In genomic region chr10:17932131-17932530, GRCm38 (mm10) we compare ENCODE assay signal across 11 mouse cellular contexts. TPM values are rescaled to one million over a fixed set of nuclear protein-coding genes. Genes with fewer than 3 reads are reported as not detected.
DNase-seq lines count a peak whose midpoint lies in the region; ATAC-seq and TF ChIP-seq lines count a peak whose summit lies in the region.
"Had no signal": no experiment of that assay in that cellular context is flagged by ENCODE, and none has a peak within 500 bp of the region (broad histone marks: within the 10 kb centered on the region; RNA-seq: fewer than 3 reads in every experiment).

No protein-coding gene starts in this region.

- H3K9me3 ChIP-seq in limb, embryonic 14.5 days (ENCODE audit: control insufficient read depth, low read length), result no peaks in the 10 kb centered on the region
- no peaks in the 10 kb centered on the region for H3K9me3 ChIP-seq in limb, embryonic 10.5 days (replicated peaks)
- H3K9me3 ChIP-seq in intestine, postnatal 0 days (ENCODE audit: control insufficient read depth), result no peaks in the 10 kb centered on the region
- H3K9me3 ChIP-seq: hindbrain, embryonic 12.5 days; stomach, embryonic 15.5 days had no signal

- no peak overlapping the region for H3K9ac ChIP-seq in limb, embryonic 14.5 days (ENCODE audit: low read depth, low read length, severe bottlenecking)
- H3K9ac ChIP-seq in intestine, postnatal 0 days (ENCODE audit: low read depth, low read length), result no peak overlapping the region
- H3K9ac ChIP-seq: hindbrain, embryonic 12.5 days; stomach, embryonic 15.5 days had no signal

- peak; percentile 25 for DNase-seq in limb, embryonic 14.5 days (ENCODE audit: low spot score)
- DNase-seq in limb, embryonic 10.5 days (ENCODE audit: low spot score), result no peak
- DNase-seq in brain, embryonic 14.5 days (ENCODE audit: low read depth), result peak; percentile 38
- DNase-seq in heart, adult 9 months (ENCODE audit: low spot score in 2 of 2), result peak; percentile 56 to 62
- no peak for DNase-seq in thymus, adult 2 months
- DNase-seq: kidney, adult 8-10 months had no signal

- TF ChIP-seq CTCF in brain, embryonic 14.5 days (IDR thresholded peaks at IDR 0.05; ENCODE audit: borderline replicate concordance, extremely low read depth, insufficient read depth, insufficient read length), result no peak
- no peak for TF ChIP-seq CTCF in intestine, postnatal 0 days (IDR thresholded peaks at IDR 0.05; ENCODE audit: low read depth)
- no peak for TF ChIP-seq CTCF in thymus, adult 2 months (IDR thresholded peaks at IDR 0.05; ENCODE audit: borderline replicate concordance, control insufficient read depth, extremely low read depth, insufficient read depth, low read length, poor library complexity)

- no peak for TF ChIP-seq POLR2A in limb, embryonic 14.5 days (IDR thresholded peaks at IDR 0.05; ENCODE audit: borderline replicate concordance, extremely low read depth, insufficient read depth, insufficient read length)
- no peak for TF ChIP-seq POLR2A in brain, embryonic 14.5 days (IDR thresholded peaks at IDR 0.05; ENCODE audit: borderline replicate concordance, extremely low read depth, insufficient read depth, insufficient read length, poor library complexity, severe bottlenecking)
- no peak for TF ChIP-seq POLR2A in thymus, adult 2 months (IDR thresholded peaks at IDR 0.05; ENCODE audit: control insufficient read depth, extremely low read depth, insufficient read depth, low read length, poor library complexity)

- no peaks in the 10 kb centered on the region; the same call in 1 of the 2 replicates for H3K36me3 ChIP-seq in limb, embryonic 14.5 days (ENCODE audit: control insufficient read depth, insufficient read depth, low read length)
- no peaks in the 10 kb centered on the region for H3K36me3 ChIP-seq in limb, embryonic 10.5 days
- H3K36me3 ChIP-seq in intestine, postnatal 0 days (ENCODE audit: control insufficient read depth, insufficient read depth), result no peaks in the 10 kb centered on the region
- no peaks in the 10 kb centered on the region for H3K36me3 ChIP-seq in thymus, adult 2 months (ENCODE audit: control insufficient read depth, insufficient read depth, low read length)
- H3K36me3 ChIP-seq: hindbrain, embryonic 12.5 days; stomach, embryonic 15.5 days had no signal

- H3K27ac ChIP-seq in limb, embryonic 14.5 days (replicated peaks; ENCODE audit: low read depth, low read length), result no peak overlapping the region
- no peak overlapping the region for H3K27ac ChIP-seq in limb, embryonic 10.5 days
- no peak overlapping the region for H3K27ac ChIP-seq in intestine, postnatal 0 days (ENCODE audit: low read depth, low read length)
- no peak overlapping the region for H3K27ac ChIP-seq in thymus, adult 2 months (ENCODE audit: control insufficient read depth, insufficient read depth, low read length)
- H3K27ac ChIP-seq: hindbrain, embryonic 12.5 days; stomach, embryonic 15.5 days had no signal

- H3K4me2 ChIP-seq in limb, embryonic 14.5 days (replicated peaks; ENCODE audit: low read depth, low read length, severe bottlenecking), result no peak overlapping the region
- H3K4me2 ChIP-seq in intestine, postnatal 0 days (replicated peaks; ENCODE audit: low read depth), result no peak overlapping the region
- H3K4me2 ChIP-seq: hindbrain, embryonic 12.5 days; stomach, embryonic 15.5 days had no signal

- ATAC-seq in limb, embryonic 14.5 days (ENCODE audit: low FRiP score, low read depth), result no peak
- 0 out of 2 replicates have a peak, but pooled peaks have one; percentile 22 for ATAC-seq in megakaryocyte-erythroid progenitor cell, adult 5-6 weeks (replicated peaks; ENCODE audit: low FRiP score, low TSS enrichment, poor library complexity, severe bottlenecking)
- no peak for ATAC-seq in intestine, postnatal 0 days
- ATAC-seq: forebrain, embryonic 16.5 days had no signal

- peaks cover 17% of the 10 kb centered on the region for H3K4me1 ChIP-seq in limb, embryonic 14.5 days (ENCODE audit: control insufficient read depth, insufficient read depth, low read length)
- H3K4me1 ChIP-seq in limb, embryonic 10.5 days, result peaks cover 10% of the 10 kb centered on the region; the same call in 1 of the 2 replicates
- peaks cover 12% of the 10 kb centered on the region for H3K4me1 ChIP-seq in intestine, postnatal 0 days (replicated peaks; ENCODE audit: control insufficient read depth, insufficient read depth, low read length)
- 0 out of 2 replicates have a peak, but pooled peaks cover 2% of the 10 kb centered on the region for H3K4me1 ChIP-seq in thymus, adult 2 months (replicated peaks; ENCODE audit: control insufficient read depth, insufficient read depth, low read length)

- no peaks in the 10 kb centered on the region for H3K27me3 ChIP-seq in limb, embryonic 14.5 days (ENCODE audit: control insufficient read depth, insufficient read depth, low read length)
- H3K27me3 ChIP-seq in limb, embryonic 10.5 days (ENCODE audit: low read depth, poor library complexity, severe bottlenecking), result no peaks in the 10 kb centered on the region
- H3K27me3 ChIP-seq in intestine, postnatal 0 days (replicated peaks; ENCODE audit: control insufficient read depth, insufficient read depth, low read length), result no peaks in the 10 kb centered on the region
- no peaks in the 10 kb centered on the region for H3K27me3 ChIP-seq in thymus, adult 2 months (ENCODE audit: control insufficient read depth, insufficient read depth, low read length)
- H3K27me3 ChIP-seq: hindbrain, embryonic 12.5 days; stomach, embryonic 15.5 days had no signal

- H3K4me3 ChIP-seq in limb, embryonic 14.5 days (replicated peaks; ENCODE audit: low read length), result no peak overlapping the region
- H3K4me3 ChIP-seq in limb, embryonic 10.5 days, result no peak overlapping the region
- no peak overlapping the region for H3K4me3 ChIP-seq in intestine, postnatal 0 days (ENCODE audit: low read depth, low read length)
- H3K4me3 ChIP-seq in thymus, adult 2 months (ENCODE audit: control insufficient read depth, insufficient read depth, low read length), result no peak overlapping the region
- H3K4me3 ChIP-seq: hindbrain, embryonic 12.5 days; stomach, embryonic 15.5 days had no signal

- 54% methylated on average over 3 of the region's 3 CpGs for WGBS in limb, embryonic 14.5 days
- 71% methylated on average over 3 of the region's 3 CpGs for WGBS in limb, embryonic 10.5 days
- 78% methylated on average over 3 of the region's 3 CpGs for WGBS in intestine, postnatal 0 days
- WGBS in thymus, adult 2 months, result 87% methylated on average over 3 of the region's 3 CpGs

RNA-seq across cellular contexts. Expression of gene Heca, which starts 15.7 kb away (rescaled TPM):
- polyA plus RNA-seq in limb, embryonic 14.5 days (2012; rRNA removed), result 18.6 and 19.2 TPM in 2 replicates
- 8.1 and 11.0 TPM in 2 replicates for polyA plus RNA-seq in limb, embryonic 14.5 days (2014; fragmentation: Nextera tagmentation; extraction: Ambion mirVana)
- polyA plus RNA-seq in limb, embryonic 10.5 days (2016; fragmentation: Nextera tagmentation; extraction: Ambion mirVana), result 2.6 and 3.6 TPM in 2 replicates
- 20.2 and 21.8 TPM in 2 replicates for polyA plus RNA-seq in brain, embryonic 14.5 days (2012; rRNA removed)
- total RNA-seq in megakaryocyte-erythroid progenitor cell, adult 5-6 weeks (2014; fragmentation: Nextera tagmentation), result 12.5 and 30.4 TPM in 2 replicates
- 26.3 and 27.8 TPM in 2 replicates for total RNA-seq in megakaryocyte-erythroid progenitor cell, adult 5-6 weeks (2017)
- polyA plus RNA-seq in intestine, postnatal 0 days (2015; fragmentation: Nextera tagmentation; extraction: Ambion mirVana), result 5.0 and 5.5 TPM in 2 replicates
- 34.0 and 37.9 TPM in 2 replicates for polyA plus RNA-seq in thymus, adult 2 months (2012; rRNA removed)

Comparison
In these comparisons a context has a peak if more than half of its experiments do, and no peak if none do; other contexts are left out.
1. DNase-seq: peak in limb, embryonic 14.5 days (single experiment), brain, embryonic 14.5 days (single experiment) and heart, adult 9 months (2 of 2); none in limb, embryonic 10.5 days (single experiment) and thymus, adult 2 months (single experiment).